Mouse (Mus musculus): ENCODE results near the gene Ugt2b1. TPM values are rescaled to one million over a fixed set of nuclear protein-coding genes. Genes with fewer than 3 reads are reported as not detected.
"Not testable (repeated sequence)": the region's sequence is repeated elsewhere in the genome, so short reads cannot be mapped to it uniquely, and the experiment has no call there.

The Ugt2b1 gene
- not detected in 2 replicates for polyA plus RNA-seq (2014; fragmentation: Nextera tagmentation; extraction: Ambion mirVana)

GRCm38 (mm10) chr5:86926426-86926825, at the start of gene Ugt2b1:
Gene Ugt2b1 (minus strand): TSS chr5:86926530.
- no peak within 1 kb of the TSS for H3K4me2 ChIP-seq (replicated peaks; ENCODE audit: low read depth, low read length)
- 86% methylated on average over 2 of the region's 2 CpGs for WGBS
- DNase-seq (ENCODE audit: low spot score) = no peak
- H3K27me3 ChIP-seq (ENCODE audit: control insufficient read depth, insufficient read depth, low read length) = no peaks in the 10 kb centered on the region
- no peak within 1 kb of the TSS for H3K4me3 ChIP-seq (ENCODE audit: low read depth, low read length)
- H3K9me3 ChIP-seq (ENCODE audit: control insufficient read depth, low read length) = no peaks in the 10 kb centered on the region
- H3K9ac ChIP-seq (ENCODE audit: low read depth, low read length) = no peak within 1 kb of the TSS
- ATAC-seq (ENCODE audit: low FRiP score) = no peak
- H3K4me1 ChIP-seq (replicated peaks; ENCODE audit: control insufficient read depth, insufficient read depth, low read length) = no peaks in the 10 kb centered on the region
- H3K27ac ChIP-seq (ENCODE audit: low read depth, low read length) = no peak within 1 kb of the TSS
- H3K36me3 ChIP-seq (ENCODE audit: control insufficient read depth, insufficient read depth, low read length) = no peaks in the 10 kb centered on the region

GRCm38 (mm10) chr5:86967271-86967670, 40.9 kb upstream of the Ugt2b1 start:
- DNase-seq (ENCODE audit: low spot score); H3K36me3 ChIP-seq (ENCODE audit: control insufficient read depth, insufficient read depth, low read length); H3K27ac ChIP-seq (ENCODE audit: low read depth, low read length); H3K4me1 ChIP-seq (replicated peaks; ENCODE audit: control insufficient read depth, insufficient read depth, low read length); H3K9ac ChIP-seq (ENCODE audit: low read depth, low read length); ATAC-seq (ENCODE audit: low FRiP score); H3K9me3 ChIP-seq (ENCODE audit: control insufficient read depth, low read length); H3K4me2 ChIP-seq (replicated peaks; ENCODE audit: low read depth, low read length); H3K4me3 ChIP-seq (ENCODE audit: low read depth, low read length); H3K27me3 ChIP-seq (ENCODE audit: control insufficient read depth, insufficient read depth, low read length): not testable (repeated sequence)
- 93% methylated on average over 5 of the region's 5 CpGs for WGBS

GRCm38 (mm10) chr5:86962849-86963248, 36.5 kb upstream of the Ugt2b1 start:
- H3K9me3 ChIP-seq (ENCODE audit: control insufficient read depth, low read length); H3K9ac ChIP-seq (ENCODE audit: low read depth, low read length); H3K4me1 ChIP-seq (replicated peaks; ENCODE audit: control insufficient read depth, insufficient read depth, low read length); H3K27me3 ChIP-seq (ENCODE audit: control insufficient read depth, insufficient read depth, low read length); H3K36me3 ChIP-seq (ENCODE audit: control insufficient read depth, insufficient read depth, low read length); ATAC-seq (ENCODE audit: low FRiP score); H3K27ac ChIP-seq (ENCODE audit: low read depth, low read length); H3K4me3 ChIP-seq (ENCODE audit: low read depth, low read length); H3K4me2 ChIP-seq (replicated peaks; ENCODE audit: low read depth, low read length); DNase-seq (ENCODE audit: low spot score): not testable (repeated sequence)
- 78% methylated on average over 1 of the region's 1 CpGs for whole genome bisulfite sequencing

- DNase-seq (ENCODE audit: low spot score) (no peak), ATAC-seq (ENCODE audit: low FRiP score) (no peak)
- H3K9ac ChIP-seq (ENCODE audit: low read depth, low read length) = no peak overlapping the region
- H3K4me1 ChIP-seq (replicated peaks; ENCODE audit: control insufficient read depth, insufficient read depth, low read length) = no peaks in the 10 kb centered on the region
- H3K4me2 ChIP-seq (replicated peaks; ENCODE audit: low read depth, low read length) = no peak overlapping the region
- H3K4me3 ChIP-seq (ENCODE audit: low read depth, low read length) = no peak overlapping the region
- no peaks in the 10 kb centered on the region for H3K9me3 ChIP-seq (ENCODE audit: control insufficient read depth, low read length)
- H3K36me3 ChIP-seq (ENCODE audit: control insufficient read depth, insufficient read depth, low read length) = no peaks in the 10 kb centered on the region
- no peaks in the 10 kb centered on the region for H3K27me3 ChIP-seq (ENCODE audit: control insufficient read depth, insufficient read depth, low read length)
- H3K27ac ChIP-seq (ENCODE audit: low read depth, low read length) = no peak overlapping the region
- 78% methylated on average over 3 of the region's 3 CpGs for whole genome bisulfite sequencing
Measured at GRCm38 (mm10) chr5:86961587-86962358, 35.4 kb upstream of the Ugt2b1 start.

- 85% methylated on average over 3 of the region's 3 CpGs for WGBS
- no peak overlapping the region for H3K27ac ChIP-seq (ENCODE audit: low read depth, low read length)
- DNase-seq (ENCODE audit: low spot score) = no peak
- no peak overlapping the region for H3K4me3 ChIP-seq (ENCODE audit: low read depth, low read length)
- H3K9me3 ChIP-seq (ENCODE audit: control insufficient read depth, low read length) = no peaks in the 10 kb centered on the region
- H3K4me1 ChIP-seq (replicated peaks; ENCODE audit: control insufficient read depth, insufficient read depth, low read length) = no peaks in the 10 kb centered on the region
- ATAC-seq (ENCODE audit: low FRiP score) = no peak
- H3K36me3 ChIP-seq (ENCODE audit: control insufficient read depth, insufficient read depth, low read length) = no peaks in the 10 kb centered on the region
- H3K9ac ChIP-seq (ENCODE audit: low read depth, low read length) = no peak overlapping the region
- no peaks in the 10 kb centered on the region for H3K27me3 ChIP-seq (ENCODE audit: control insufficient read depth, insufficient read depth, low read length)
- no peak overlapping the region for H3K4me2 ChIP-seq (replicated peaks; ENCODE audit: low read depth, low read length)
Measured at GRCm38 (mm10) chr5:86960504-86960903, 34.2 kb upstream of the Ugt2b1 start.

GRCm38 (mm10) chr5:86942111-86942510, 15.8 kb upstream of the Ugt2b1 start:
- Histone ChIP-seq H3K4me3 (ENCODE audit: low read depth, low read length) (no peak overlapping the region), H3K9me3 (ENCODE audit: control insufficient read depth, low read length) (no peaks in the 10 kb centered on the region), H3K36me3 (ENCODE audit: control insufficient read depth, insufficient read depth, low read length) (no peaks in the 10 kb centered on the region), H3K9ac (ENCODE audit: low read depth, low read length) (no peak overlapping the region), H3K4me1 (replicated peaks; ENCODE audit: control insufficient read depth, insufficient read depth, low read length) (no peaks in the 10 kb centered on the region), H3K4me2 (replicated peaks; ENCODE audit: low read depth, low read length) (no peak overlapping the region), H3K27ac (ENCODE audit: low read depth, low read length) (no peak overlapping the region), H3K27me3 (ENCODE audit: control insufficient read depth, insufficient read depth, low read length) (no peaks in the 10 kb centered on the region)
- WGBS = 89% methylated on average over 2 of the region's 2 CpGs
- no peak for DNase-seq (ENCODE audit: low spot score)
- ATAC-seq (ENCODE audit: low FRiP score) = no peak

GRCm38 (mm10) chr5:86920661-86921233, 5.6 kb downstream of the Ugt2b1 start:
- Histone ChIP-seq H3K36me3 (ENCODE audit: control insufficient read depth, insufficient read depth, low read length) (no peaks in the 10 kb centered on the region), H3K4me1 (replicated peaks; ENCODE audit: control insufficient read depth, insufficient read depth, low read length) (no peaks in the 10 kb centered on the region), H3K27ac (ENCODE audit: low read depth, low read length) (no peak overlapping the region), H3K9me3 (ENCODE audit: control insufficient read depth, low read length) (no peaks in the 10 kb centered on the region), H3K9ac (ENCODE audit: low read depth, low read length) (no peak overlapping the region), H3K4me2 (replicated peaks; ENCODE audit: low read depth, low read length) (no peak overlapping the region), H3K4me3 (ENCODE audit: low read depth, low read length) (no peak overlapping the region), H3K27me3 (ENCODE audit: control insufficient read depth, insufficient read depth, low read length) (no peaks in the 10 kb centered on the region)
- DNase-seq (ENCODE audit: low spot score) (no peak), ATAC-seq (ENCODE audit: low FRiP score) (no peak)
- WGBS = 82% methylated on average over 3 of the region's 3 CpGs

GRCm38 (mm10) chr5:86911357-86912099, 14.8 kb downstream of the Ugt2b1 start:
- H3K9ac ChIP-seq (ENCODE audit: low read depth, low read length) = no peak overlapping the region
- no peak for ATAC-seq (ENCODE audit: low FRiP score)
- no peak overlapping the region for H3K27ac ChIP-seq (ENCODE audit: low read depth, low read length)
- no peak overlapping the region for H3K4me3 ChIP-seq (ENCODE audit: low read depth, low read length)
- DNase-seq (ENCODE audit: low spot score) = no peak
- H3K4me1 ChIP-seq (replicated peaks; ENCODE audit: control insufficient read depth, insufficient read depth, low read length) = no peaks in the 10 kb centered on the region
- no peaks in the 10 kb centered on the region for H3K9me3 ChIP-seq (ENCODE audit: control insufficient read depth, low read length)
- no peak overlapping the region for H3K4me2 ChIP-seq (replicated peaks; ENCODE audit: low read depth, low read length)
- no peaks in the 10 kb centered on the region for H3K36me3 ChIP-seq (ENCODE audit: control insufficient read depth, insufficient read depth, low read length)
- no peaks in the 10 kb centered on the region for H3K27me3 ChIP-seq (ENCODE audit: control insufficient read depth, insufficient read depth, low read length)
- WGBS = 86% methylated on average over 3 of the region's 3 CpGs
